Mouse (Mus musculus) hindbrain, embryonic 12.5 days (tissue): ENCODE measurements around the gene Duxf3. TPM values are rescaled to one million over a fixed set of nuclear protein-coding genes. Genes with fewer than 3 reads are reported as not detected.

Experiments
- ATAC-seq: fragments of 200-750 bp; cut with Nextera tagmentation; 2 replicates; pipeline ENCODE4 v1.8.0; 2017; ENCODE audit warnings: moderate TSS enrichment; ENCODE audit not compliant: low FRiP score
- H3K27ac ChIP-seq: fragments of 300-500 bp; sonication (generic); 2 replicates; pipeline ENCODE4 v1.5.1; 2016; ENCODE audit warnings: mild to moderate bottlenecking
- H3K27me3 ChIP-seq: fragments of 300-500 bp; sonication (generic); 2 replicates; pipeline ENCODE4 v1.6.1; 2016; ENCODE audit warnings: mild to moderate bottlenecking
- H3K36me3 ChIP-seq: fragments of 300-500 bp; sonication (generic); 2 replicates; pipeline ENCODE4 v1.6.1; 2016; ENCODE audit warnings: mild to moderate bottlenecking
- H3K4me1 ChIP-seq: fragments of 300-500 bp; sonication (generic); 2 replicates; pipeline ENCODE4 v1.6.1; 2016
- H3K4me2 ChIP-seq: fragments of 300-500 bp; sonication (generic); replicated peaks from 2 replicates; pipeline ENCODE4 v1.6.1; 2016; ENCODE audit warnings: mild to moderate bottlenecking
- H3K4me3 ChIP-seq: fragments of 300-500 bp; sonication (generic); 2 replicates; pipeline ENCODE4 v1.5.1; 2016; ENCODE audit warnings: mild to moderate bottlenecking
- H3K9ac ChIP-seq: fragments of 300-500 bp; sonication (generic); 2 replicates; pipeline ENCODE4 v1.6.1; 2016; ENCODE audit warnings: mild to moderate bottlenecking, moderate library complexity
- H3K9me3 ChIP-seq: fragments of 300-500 bp; sonication (generic); replicated peaks from 2 replicates; pipeline ENCODE4 v1.6.1; 2016; ENCODE audit warnings: mild to moderate bottlenecking
- WGBS: fragments of 180-500 bp; shearing (Covaris S2); methylation state at CpG from one replicate; pipeline ENCODE4 v1.1.7; 2016; 5-methylcytosine and 5-hydroxymethylcytosine counted together
- polyA plus RNA-seq: library from polyadenylated mRNA; unstranded; fragments of >200 nt; fragmentation: Nextera tagmentation; extraction: Ambion mirVana; gene quantifications from 2 replicates; pipeline ENCODE4 v1.2.1, GENCODE M21; 2016

Gene Duxf3
- polyA plus RNA-seq, 1 experiment from 2014 or later = not detected

DNA sequence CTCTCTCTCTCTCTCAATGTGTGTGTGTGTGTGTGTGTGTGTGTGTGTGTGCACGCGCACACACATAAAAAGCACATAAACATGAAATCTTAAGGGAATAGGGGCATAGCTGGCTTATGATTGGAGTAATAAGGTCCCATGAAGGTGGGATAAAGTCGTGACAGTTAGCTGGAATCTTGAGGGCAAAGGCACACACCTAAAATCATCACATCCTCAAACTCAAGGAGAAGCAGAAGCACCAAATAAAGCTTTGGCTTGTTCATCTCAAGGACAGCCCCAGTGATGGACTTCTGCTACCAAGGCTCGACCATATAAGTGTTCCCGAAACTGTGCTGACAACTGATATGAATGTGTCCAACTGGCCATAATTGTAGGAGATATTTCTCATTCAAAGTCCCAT lies 17.5 kb downstream of the Duxf3 start:
- no peak overlapping the region for H3K27ac ChIP-seq
- no peaks in the 10 kb centered on the region for H3K4me1 ChIP-seq
- no peaks in the 10 kb centered on the region for H3K27me3 ChIP-seq
- no peak overlapping the region for H3K4me3 ChIP-seq
- no peak overlapping the region for H3K9ac ChIP-seq
- no peak overlapping the region for H3K4me2 ChIP-seq
- 79% methylated on average over 5 of the region's 5 CpGs for WGBS
- no peaks in the 10 kb centered on the region for H3K36me3 ChIP-seq
- no peaks in the 10 kb centered on the region for H3K9me3 ChIP-seq
- no peak for ATAC-seq

DNA sequence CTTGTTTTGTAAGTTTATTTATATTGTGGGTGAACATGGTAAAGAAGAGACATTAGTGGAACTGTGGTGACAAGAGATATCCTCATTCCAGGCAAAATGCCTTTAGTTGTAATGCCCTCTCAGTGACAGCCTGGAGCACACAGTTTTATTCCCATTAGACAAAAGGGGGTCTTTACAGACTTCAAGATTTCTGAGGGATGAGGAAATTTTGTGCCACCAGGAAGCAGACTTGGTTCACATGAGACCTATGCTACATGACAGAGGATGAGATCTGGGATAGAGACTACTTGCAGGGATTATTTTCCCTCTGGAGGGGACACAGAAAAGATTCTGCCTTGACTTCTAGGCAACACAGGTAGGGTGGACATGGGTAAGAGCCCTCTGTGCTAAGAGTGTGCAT lies 18.0 kb downstream of the Duxf3 start:
- H3K27ac ChIP-seq = no peak overlapping the region
- ATAC-seq = no peak

DNA sequence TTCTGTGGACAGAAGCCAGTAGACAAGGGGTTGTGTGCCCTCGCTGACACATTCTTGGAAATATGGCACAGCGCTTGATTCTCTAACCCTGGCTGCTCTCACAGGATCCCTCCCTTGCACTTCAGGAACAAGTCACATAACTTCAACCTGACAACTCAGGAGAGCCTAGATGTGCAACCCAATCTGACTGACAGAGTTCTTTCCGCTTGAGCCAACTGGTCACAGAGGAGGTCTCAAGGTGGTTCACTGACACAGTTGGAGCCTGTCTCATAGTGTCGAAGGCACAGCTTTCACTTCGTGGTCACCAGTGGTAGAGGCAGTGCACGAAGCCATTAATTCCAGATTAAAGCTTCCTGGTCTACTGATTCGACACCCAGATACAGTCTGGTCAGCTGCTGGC lies 20.2 kb downstream of the Duxf3 start:
- H3K27ac ChIP-seq = no peak overlapping the region
- no peak overlapping the region for H3K4me2 ChIP-seq
- H3K27me3 ChIP-seq = no peaks in the 10 kb centered on the region
- H3K4me3 ChIP-seq = no peak overlapping the region
- no peak overlapping the region for H3K9ac ChIP-seq
- WGBS = 83% methylated on average over 7 of the region's 7 CpGs
- no peaks in the 10 kb centered on the region for H3K36me3 ChIP-seq
- no peaks in the 10 kb centered on the region; the same call in 1 of the 2 replicates for H3K9me3 ChIP-seq
- no peak for ATAC-seq
- no peaks in the 10 kb centered on the region for H3K4me1 ChIP-seq

More for the DNA sequence above, 18.0 kb downstream of the Duxf3 start:
- H3K4me2 ChIP-seq = no peak overlapping the region
- no peaks in the 10 kb centered on the region for H3K27me3 ChIP-seq
- H3K9ac ChIP-seq = no peak overlapping the region
- no peaks in the 10 kb centered on the region for H3K36me3 ChIP-seq
- H3K4me1 ChIP-seq = no peaks in the 10 kb centered on the region
- H3K9me3 ChIP-seq = no peaks in the 10 kb centered on the region; the same call in 1 of the 2 replicates
- H3K4me3 ChIP-seq = no peak overlapping the region

DNA sequence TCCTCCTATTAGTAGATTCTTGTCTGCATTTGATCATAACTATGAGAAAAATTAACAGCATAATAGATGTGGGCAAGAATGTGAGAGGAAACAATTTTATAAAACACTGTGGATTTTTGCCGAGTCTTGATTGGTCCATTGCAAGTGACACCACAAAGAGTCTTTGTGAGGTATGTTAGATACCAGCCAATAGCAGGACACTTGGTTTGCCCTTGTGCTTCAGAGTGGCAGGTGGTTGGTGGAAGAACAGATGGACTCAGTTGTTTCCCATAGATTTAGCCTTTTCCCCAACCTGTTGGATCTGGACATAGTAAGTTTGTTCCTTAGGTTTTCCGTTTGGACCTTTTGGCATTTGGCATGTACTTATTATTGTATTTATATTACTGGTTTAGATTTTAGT lies 21.3 kb downstream of the Duxf3 start:
- Histone ChIP-seq H3K36me3 (no peaks in the 10 kb centered on the region), H3K4me1 (no peaks in the 10 kb centered on the region), H3K9me3 (peaks cover 9% of the 10 kb centered on the region), H3K27me3 (no peaks in the 10 kb centered on the region), H3K27ac (no peak overlapping the region), H3K9ac (no peak overlapping the region), H3K4me2 (no peak overlapping the region), H3K4me3 (no peak overlapping the region)
- ATAC-seq = no peak
- WGBS = 94% methylated on average over 2 of the region's 2 CpGs

DNA sequence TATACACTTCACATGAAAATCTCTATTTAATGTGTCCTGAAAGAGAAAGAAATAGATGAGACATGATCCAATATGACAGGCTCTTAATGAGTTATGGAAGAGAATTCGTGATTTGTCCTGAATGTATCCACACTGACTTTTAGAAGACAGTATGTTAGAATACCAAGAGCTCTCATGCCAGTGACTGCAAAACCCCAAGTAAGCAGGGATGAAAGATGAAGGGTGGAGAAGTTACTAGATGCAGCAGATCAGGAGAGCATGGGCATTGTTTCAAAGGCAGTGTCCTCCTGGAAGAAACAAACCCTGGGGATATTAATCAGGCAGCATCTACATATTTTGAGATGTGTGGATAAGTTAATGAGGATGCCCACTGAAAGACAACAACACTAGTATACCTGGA lies 22.0 kb downstream of the Duxf3 start:
- no peak overlapping the region for H3K4me2 ChIP-seq
- no peak for ATAC-seq
- WGBS = 65% methylated on average over 1 of the region's 1 CpGs
- no peak overlapping the region for H3K27ac ChIP-seq
- no peaks in the 10 kb centered on the region for H3K27me3 ChIP-seq
- peaks cover 13% of the 10 kb centered on the region for H3K9me3 ChIP-seq
- H3K4me1 ChIP-seq = no peaks in the 10 kb centered on the region
- H3K36me3 ChIP-seq = no peaks in the 10 kb centered on the region
- H3K4me3 ChIP-seq = no peak overlapping the region
- no peak overlapping the region for H3K9ac ChIP-seq

DNA sequence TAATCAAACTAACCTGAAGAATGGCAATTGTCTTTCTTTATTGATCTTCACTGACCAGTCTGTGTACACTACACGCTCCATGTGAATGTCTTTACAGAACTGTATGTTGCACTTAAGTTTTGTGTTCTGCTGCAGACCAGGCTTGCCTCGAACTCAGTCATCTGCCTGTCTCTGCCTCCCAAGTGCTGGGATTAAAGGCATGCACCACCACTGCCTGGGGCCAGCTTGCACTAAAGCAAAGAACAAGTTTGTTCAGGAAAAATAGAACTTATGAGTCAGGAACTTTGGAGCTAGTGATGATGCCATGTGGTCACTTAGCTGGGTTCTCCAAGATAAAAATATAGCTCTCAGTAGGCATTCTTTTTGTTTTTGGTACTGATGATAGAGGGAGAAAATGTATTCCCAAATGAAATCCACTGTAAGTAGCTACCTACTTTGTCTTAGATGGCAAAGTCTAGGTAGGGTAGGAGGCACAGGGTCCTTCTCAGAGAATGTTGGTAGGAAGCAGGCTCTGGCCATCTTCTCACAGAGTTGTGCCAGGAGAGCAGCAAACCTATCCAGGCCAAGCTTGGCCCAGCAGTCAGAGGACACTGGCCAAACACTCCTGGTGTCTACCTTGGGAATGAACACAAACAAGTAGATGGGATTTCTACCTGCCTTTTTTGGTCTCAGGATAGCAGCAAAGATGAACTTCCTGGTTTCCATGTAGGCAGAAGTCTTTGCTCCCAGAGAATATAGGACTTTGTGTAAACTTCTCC lies 22.6 kb downstream of the Duxf3 start:
- Histone ChIP-seq H3K9ac (no peak overlapping the region), H3K27me3 (no peaks in the 10 kb centered on the region), H3K4me3 (no peak overlapping the region), H3K4me2 (no peak overlapping the region), H3K9me3 (peaks cover 13% of the 10 kb centered on the region), H3K4me1 (no peaks in the 10 kb centered on the region), H3K27ac (no peak overlapping the region), H3K36me3 (no peaks in the 10 kb centered on the region)
- no peak for ATAC-seq
- WGBS = 74% methylated on average over 2 of the region's 2 CpGs

DNA sequence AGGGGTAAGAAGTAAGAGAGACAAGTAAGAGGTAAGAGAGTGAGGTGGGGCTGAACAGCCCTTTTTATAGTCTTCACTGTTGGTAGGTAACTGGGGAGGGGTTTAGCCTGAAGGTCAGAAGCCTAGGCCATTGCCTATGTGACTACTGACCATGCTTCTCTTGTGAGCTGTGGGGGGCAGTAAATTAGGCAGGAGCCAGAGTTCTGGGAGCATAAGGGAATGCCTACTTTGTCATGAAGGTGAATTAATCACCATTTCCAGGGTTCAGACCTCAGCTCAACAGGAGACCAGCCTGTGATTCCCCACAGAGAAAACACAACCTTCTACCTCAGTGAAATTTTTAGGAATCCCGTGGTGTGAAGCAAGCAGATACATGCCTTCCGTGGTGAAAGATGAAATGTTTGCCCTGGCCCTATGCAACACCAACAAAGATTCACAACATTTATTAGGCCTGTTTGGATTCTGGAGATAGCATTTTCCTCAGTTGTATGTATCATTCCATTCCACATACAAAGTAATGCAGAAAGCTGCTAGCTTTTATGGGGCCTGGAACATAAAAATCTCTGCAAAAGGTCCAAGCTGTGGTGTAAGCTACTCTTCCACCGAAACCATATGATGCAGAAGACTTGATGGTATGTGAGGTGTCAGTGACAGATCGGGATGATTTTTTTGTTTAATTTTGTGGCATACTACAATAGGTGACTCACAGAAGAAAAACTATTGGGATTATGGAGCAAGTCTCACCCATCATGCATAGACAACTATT lies 25.7 kb downstream of the Duxf3 start:
- no peaks in the 10 kb centered on the region for H3K27me3 ChIP-seq
- no peak for ATAC-seq
- no peak overlapping the region for H3K9ac ChIP-seq
- 89% methylated on average over 4 of the region's 4 CpGs for WGBS
- H3K4me1 ChIP-seq = no peaks in the 10 kb centered on the region
- H3K4me3 ChIP-seq = no peak overlapping the region
- no peaks in the 10 kb centered on the region for H3K36me3 ChIP-seq
- H3K27ac ChIP-seq = no peak overlapping the region
- H3K9me3 ChIP-seq = peaks cover 13% of the 10 kb centered on the region
- H3K4me2 ChIP-seq = no peak overlapping the region

DNA sequence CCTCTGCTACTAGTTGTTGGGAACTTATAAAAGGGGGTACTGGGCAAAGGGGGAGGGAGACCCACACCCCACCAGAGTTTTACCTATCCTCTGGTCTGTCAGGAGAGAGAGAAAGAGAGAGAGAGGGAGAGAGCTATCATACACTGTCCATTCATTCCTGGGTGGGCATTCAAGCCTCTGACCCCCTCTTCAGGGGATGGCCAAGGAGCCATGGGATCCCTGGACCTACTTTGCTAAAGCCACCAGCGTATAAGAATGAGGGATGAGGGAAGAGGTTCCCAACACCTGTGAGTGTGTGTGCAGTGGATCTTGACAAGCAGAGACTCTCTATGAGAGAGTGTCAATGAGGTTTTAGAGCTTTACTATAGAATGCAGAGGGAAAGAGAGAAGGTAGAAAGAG lies 26.5 kb downstream of the Duxf3 start:
- Histone ChIP-seq H3K9me3 (peaks cover 13% of the 10 kb centered on the region), H3K4me3 (no peak overlapping the region), H3K36me3 (no peaks in the 10 kb centered on the region), H3K27ac (no peak overlapping the region), H3K4me2 (no peak overlapping the region), H3K27me3 (no peaks in the 10 kb centered on the region), H3K4me1 (no peaks in the 10 kb centered on the region), H3K9ac (no peak overlapping the region)
- ATAC-seq = no peak
- 45% methylated on average over 1 of the region's 1 CpGs for WGBS

Other genes starting within 250 kb of the Duxf3 start
- not detected in 2 replicates for gene AW822073, start 7.7 kb downstream of the Duxf3 start, polyA plus RNA-seq
- not detected in 2 replicates for gene Gm4981, start 4.0 kb upstream of the Duxf3 start, polyA plus RNA-seq
- gene Gcc2, start 22.8 kb upstream of the Duxf3 start, polyA plus RNA-seq = 65.1 and 78.8 TPM in 2 replicates
- gene Lims1, start 90.8 kb upstream of the Duxf3 start, polyA plus RNA-seq = 88.9 and 101 TPM in 2 replicates
- gene Ranbp2, start 214.2 kb upstream of the Duxf3 start, polyA plus RNA-seq = 30.5 and 31.6 TPM in 2 replicates